Mouse (Mus musculus) spleen, postnatal 14 days (tissue): ENCODE results near the gene Rab11fip3.
"Not testable (repeated sequence)": the region's sequence is repeated elsewhere in the genome, so short reads cannot be mapped to it uniquely, and the experiment has no call there.

ENCODE experiments used
- DNase-seq, 2 experiments: peaks; one replicate each; pipeline ENCODE4 v3.0.0; 2021 to 2022; ENCODE audit warnings: low spot score in 2 of 2

The Rab11fip3 gene

GRCm38 (mm10) chr17:26068831-26069739, at the start of gene Rab11fip3:
TSS of gene Rab11fip3 (minus strand) at chr17:26069555.
- peak; percentile 32 to 54 for DNase-seq

GRCm38 (mm10) chr17:26116503-26117258, 47.3 kb upstream of the Rab11fip3 start:
- no peak for DNase-seq

- DNase-seq = no peak
Observed at GRCm38 (mm10) chr17:26115956-26116487, 46.7 kb upstream of the Rab11fip3 start.

- no peak for DNase-seq
Observed at GRCm38 (mm10) chr17:26115205-26115898, 46.0 kb upstream of the Rab11fip3 start.

DNA sequence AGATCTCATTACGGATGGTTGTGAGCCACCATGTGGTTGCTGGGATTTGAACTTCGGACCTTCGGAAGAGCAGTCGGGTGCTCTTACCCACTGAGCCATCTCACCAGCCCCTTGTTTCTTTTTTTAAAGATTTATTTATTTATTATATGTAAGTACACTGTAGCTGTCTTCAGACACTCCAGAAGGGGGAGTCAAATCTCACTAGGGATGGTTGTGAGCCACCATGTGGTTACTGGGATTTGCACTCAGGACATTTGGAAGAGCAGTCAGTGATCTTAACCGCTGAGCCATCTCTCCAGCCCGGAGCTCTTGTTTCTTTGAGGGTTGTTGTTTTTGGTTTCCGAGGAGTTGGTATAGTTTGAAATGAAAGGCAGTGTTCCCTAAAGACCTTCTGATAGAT, 45.1 kb upstream of the Rab11fip3 start:
- not testable (repeated sequence) for DNase-seq

- DNase-seq = no peak
Observed at GRCm38 (mm10) chr17:26114061-26114460, 44.7 kb upstream of the Rab11fip3 start.

- peak; percentile 61 to 73 for DNase-seq
Observed at GRCm38 (mm10) chr17:26113181-26113948, 44.0 kb upstream of the Rab11fip3 start, which contains the start of gene Tmem8. TSS of gene Tmem8 (plus strand) at chr17:26113299.

GRCm38 (mm10) chr17:26112751-26113150, 43.4 kb upstream of the Rab11fip3 start:
- no peak for DNase-seq

DNA sequence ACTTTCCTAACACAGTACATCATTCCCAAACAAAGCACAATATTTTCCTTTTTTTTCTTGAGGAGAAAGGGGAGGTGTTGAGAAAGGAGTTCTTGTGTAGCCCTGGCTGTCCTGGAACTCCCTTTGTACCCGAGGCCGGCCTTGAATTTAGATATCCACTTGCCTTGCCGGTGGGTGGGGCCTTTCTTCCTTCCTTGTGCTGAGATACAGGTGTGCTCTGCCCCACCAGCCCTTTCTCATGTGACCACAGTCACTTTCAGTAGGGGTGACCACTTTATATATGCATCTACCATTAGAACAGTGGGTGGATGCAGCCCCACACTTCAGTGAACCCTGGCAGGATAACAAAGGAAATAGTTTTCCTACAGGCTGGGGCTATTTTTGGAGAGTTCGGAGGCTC, 42.4 kb upstream of the Rab11fip3 start:
- no peak for DNase-seq

DNA sequence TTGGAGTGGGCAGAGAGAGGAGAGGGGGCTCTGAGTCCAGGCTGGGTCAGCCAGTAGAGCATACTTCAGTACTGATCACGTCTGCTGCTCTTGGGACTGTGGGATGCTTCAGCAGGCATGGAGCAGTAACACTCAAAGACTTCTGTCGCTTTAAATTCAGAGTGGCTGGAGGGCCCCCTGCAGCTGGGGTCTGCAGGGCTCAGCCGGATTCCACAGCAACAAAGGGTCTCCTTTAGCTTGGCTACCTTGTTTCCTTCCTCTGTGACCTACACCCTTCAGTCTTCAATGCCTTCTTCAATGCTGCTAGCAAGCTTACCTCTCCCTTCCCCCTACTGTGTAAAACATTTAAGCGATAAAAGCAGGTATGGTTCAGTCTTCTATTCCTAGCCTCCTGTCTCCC, 41.7 kb upstream of the Rab11fip3 start:
- DNase-seq = no peak

GRCm38 (mm10) chr17:26110156-26110555, 40.8 kb upstream of the Rab11fip3 start:
- DNase-seq = no peak

DNA sequence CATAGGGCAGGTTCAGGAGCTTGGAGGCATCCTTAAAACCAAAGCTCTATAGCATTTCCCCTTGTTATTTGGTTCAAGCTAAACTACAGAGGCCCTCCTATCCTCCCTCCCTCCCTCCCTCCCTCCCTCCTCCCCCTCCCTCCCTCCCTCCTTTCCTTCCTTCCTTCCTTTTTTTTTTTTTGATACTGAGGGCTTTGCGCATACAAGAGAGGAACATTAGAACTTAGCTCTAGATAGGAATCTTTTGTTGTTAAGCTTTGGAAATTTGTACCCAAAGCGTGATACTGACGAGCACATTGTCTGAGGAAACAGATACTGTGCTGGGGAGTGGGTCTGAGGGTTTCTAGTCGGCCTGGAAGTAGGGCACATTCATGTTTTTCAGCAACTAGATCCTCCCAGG, 36.3 kb upstream of the Rab11fip3 start:
- no peak for DNase-seq

GRCm38 (mm10) chr17:26101478-26101877, 32.1 kb upstream of the Rab11fip3 start:
- DNase-seq = no peak

DNA sequence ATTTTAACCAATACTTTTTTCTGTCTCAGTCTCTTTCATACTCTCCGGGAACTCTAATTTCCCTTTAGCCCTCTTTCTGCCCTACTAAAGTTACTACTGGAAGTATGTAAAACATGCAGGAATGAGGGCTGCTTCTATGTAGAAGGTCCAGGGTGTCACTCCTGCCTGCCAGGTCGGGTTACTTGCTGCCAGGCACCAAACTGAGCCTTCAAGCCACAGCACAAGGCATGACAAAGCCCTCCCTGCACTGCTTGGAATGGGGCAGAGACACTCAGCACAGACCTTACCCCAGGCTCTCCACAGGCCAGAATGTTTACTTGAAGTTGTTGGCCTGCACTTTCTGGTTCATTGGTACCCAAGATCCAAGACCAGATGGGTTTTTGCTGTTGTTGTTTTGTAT, 30.8 kb upstream of the Rab11fip3 start:
- no peak for DNase-seq

GRCm38 (mm10) chr17:26099316-26099715, 30.0 kb upstream of the Rab11fip3 start:
- not testable (repeated sequence) for DNase-seq

DNA sequence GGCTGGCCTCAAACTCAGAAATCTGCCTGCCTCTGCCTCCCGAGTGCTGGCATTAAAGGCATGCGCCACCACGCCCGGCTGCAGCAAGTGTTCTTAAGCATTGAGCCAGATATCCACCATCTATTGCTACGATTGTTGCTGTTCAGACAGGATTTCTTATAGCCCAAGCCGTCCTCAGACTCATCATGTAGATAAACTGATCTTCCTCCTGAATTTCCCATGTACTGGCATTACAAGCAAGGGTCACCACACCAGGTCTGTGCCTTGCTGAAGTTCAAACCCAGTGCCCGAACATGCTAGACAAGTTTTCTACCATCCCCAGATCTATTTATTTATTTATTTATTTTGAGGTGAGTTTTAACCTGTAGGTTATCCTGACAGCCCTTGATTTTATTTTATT, 29.1 kb upstream of the Rab11fip3 start:
- DNase-seq = no peak

- peak; percentile 29 to 47 for DNase-seq
Observed at GRCm38 (mm10) chr17:26095121-26095740, 25.9 kb upstream of the Rab11fip3 start, which contains the start of gene Nme4. TSS of gene Nme4 (minus strand) at chr17:26095602.

DNA sequence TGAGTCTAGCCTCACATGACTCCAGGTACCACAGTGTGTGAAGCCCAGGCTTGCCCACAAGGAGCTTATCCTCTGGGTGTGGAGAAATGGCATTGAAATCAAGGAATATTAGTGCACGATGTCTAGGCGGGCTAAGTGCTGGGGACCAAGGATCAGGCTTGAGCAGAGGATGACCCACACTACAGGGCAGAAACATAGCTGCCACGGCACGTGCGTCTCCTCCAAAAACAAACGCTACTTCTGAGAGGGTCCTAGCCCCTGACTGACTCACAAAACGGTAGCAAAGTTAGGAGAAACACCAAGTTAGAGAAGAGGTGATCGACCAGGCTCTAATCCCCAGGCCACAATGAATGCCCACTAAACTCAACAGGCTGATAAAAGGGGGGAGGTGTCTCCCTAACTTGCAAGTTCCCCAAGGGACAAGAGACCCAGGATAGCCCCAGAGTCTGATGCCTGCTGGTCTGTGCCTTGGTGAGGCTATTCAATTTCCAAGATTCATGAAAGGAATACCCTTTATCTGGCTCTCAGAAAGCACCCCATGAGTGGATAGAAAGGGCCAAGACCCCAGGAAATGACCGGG, 25.3 kb upstream of the Rab11fip3 start:
- no peak for DNase-seq

GRCm38 (mm10) chr17:26089905-26090632, 20.7 kb upstream of the Rab11fip3 start, which contains the start of gene Decr2:
TSS of gene Decr2 (minus strand) at chr17:26090337.
- peak; percentile 55 to 74 for DNase-seq
